Mouse (Mus musculus): ENCODE data around the gene Cisd2. TPM values are rescaled to one million over a fixed set of nuclear protein-coding genes. Genes with fewer than 3 reads are reported as not detected.

Gene Cisd2
- polyA plus RNA-seq (2016; fragmentation: Nextera tagmentation; extraction: Ambion mirVana): 87.4 and 94.2 TPM in 2 replicates

DNA sequence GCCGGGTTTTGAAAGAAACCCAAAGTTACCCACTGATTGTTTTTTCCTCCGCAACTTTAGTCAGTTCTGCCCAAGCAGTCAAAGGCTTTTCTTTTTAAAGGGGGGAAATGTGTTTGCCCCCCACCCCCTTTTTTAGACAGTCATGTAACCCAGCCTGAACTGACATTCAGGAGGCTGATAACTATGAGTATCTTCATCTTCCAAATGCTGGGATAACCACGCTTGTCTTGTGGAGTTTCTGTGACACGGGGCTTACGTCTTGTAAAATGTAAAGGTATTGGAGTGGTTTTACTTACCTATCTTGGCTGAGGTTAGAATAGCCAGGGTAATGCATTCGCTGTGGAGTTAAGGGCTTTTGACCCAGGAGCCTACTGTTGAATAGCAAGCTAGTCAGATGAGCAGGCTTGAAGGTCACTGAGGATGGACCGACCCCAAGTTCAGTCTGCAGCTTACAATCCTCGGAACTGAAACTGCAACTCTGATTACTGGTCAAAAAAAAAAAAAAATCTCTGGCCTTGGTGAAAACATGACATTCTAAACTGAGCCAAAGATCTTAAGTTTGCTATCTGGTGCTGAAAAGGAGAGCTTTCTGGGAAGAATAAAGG, at the start of gene Cisd2:
TSS of gene Cisd2 (minus strand) at position 318 of the 605 bp plus-strand sequence.
- peak within 1 kb of the TSS; percentile 98 for H3K27ac ChIP-seq (replicated peaks)
- peak within 1 kb of the TSS; percentile 76 for H3K4me3 ChIP-seq
- H3K9me3 ChIP-seq (replicated peaks): no peaks in the 10 kb centered on the region
- H3K27me3 ChIP-seq (ENCODE audit: low read depth, poor library complexity, severe bottlenecking): no peaks in the 10 kb centered on the region
- WGBS: 5% methylated on average over 8 of the region's 8 CpGs
- 0 out of 2 replicates have a peak, but pooled peaks cover 2% of the 10 kb centered on the region for H3K36me3 ChIP-seq
- H3K4me1 ChIP-seq: peaks cover 25% of the 10 kb centered on the region
- DNase-seq (ENCODE audit: low spot score): no peak

DNA sequence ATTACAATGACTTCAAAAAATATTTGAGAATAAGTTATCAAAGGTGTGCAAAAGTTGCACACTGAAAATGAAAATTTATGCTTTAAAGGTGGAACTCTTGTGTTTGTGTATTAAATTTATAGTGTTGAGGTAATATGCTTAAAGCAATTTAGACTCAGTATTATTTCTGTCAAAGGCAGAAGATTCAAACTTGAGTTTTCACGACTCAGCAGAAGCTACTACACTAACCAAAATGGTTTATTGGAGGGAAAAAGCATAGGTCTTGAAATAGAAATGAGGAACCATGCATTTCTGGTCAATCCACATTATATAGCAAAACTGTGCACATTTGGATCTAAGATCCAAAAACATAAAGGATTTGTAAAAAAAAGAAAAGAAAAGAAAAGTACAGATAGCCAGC, 47.1 kb upstream of the Cisd2 start:
- WGBS: 82% methylated on average over 1 of the region's 1 CpGs
- no peaks in the 10 kb centered on the region for H3K27me3 ChIP-seq (ENCODE audit: low read depth, poor library complexity, severe bottlenecking)
- H3K4me3 ChIP-seq: no peak overlapping the region
- H3K9me3 ChIP-seq (replicated peaks): no peaks in the 10 kb centered on the region
- H3K4me1 ChIP-seq: no peaks in the 10 kb centered on the region
- peaks cover 13% of the 10 kb centered on the region for H3K36me3 ChIP-seq
- DNase-seq (ENCODE audit: low spot score): no peak
- H3K27ac ChIP-seq (replicated peaks): no peak overlapping the region

DNA sequence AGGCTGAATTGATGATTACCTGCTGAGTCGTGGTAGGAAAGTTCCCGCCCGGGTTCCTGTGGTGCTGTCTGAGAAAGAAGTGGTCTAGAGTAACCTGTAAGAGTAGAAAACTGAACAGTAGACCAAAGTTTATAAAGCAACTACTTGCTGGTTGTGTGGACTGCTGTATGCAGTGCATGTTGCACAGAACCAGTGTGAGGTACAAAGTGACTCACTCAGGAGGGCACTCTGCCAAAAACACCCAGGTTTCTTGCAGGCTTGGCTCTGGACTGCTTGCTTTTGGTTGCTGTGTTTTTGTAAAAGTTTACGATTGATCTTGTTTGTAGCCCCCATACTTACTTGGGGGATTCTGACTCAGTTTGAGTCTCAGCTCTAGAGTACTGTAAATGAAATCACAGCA, 46.2 kb upstream of the Cisd2 start:
- Histone ChIP-seq H3K36me3 (peaks cover 19% of the 10 kb centered on the region), H3K9me3 (replicated peaks) (no peaks in the 10 kb centered on the region), H3K27me3 (ENCODE audit: low read depth, poor library complexity, severe bottlenecking) (no peaks in the 10 kb centered on the region), H3K27ac (replicated peaks) (no peak overlapping the region), H3K4me1 (no peaks in the 10 kb centered on the region), H3K4me3 (no peak overlapping the region)
- DNase-seq (ENCODE audit: low spot score): no peak
- WGBS: 54% methylated on average over 4 of the region's 4 CpGs

DNA sequence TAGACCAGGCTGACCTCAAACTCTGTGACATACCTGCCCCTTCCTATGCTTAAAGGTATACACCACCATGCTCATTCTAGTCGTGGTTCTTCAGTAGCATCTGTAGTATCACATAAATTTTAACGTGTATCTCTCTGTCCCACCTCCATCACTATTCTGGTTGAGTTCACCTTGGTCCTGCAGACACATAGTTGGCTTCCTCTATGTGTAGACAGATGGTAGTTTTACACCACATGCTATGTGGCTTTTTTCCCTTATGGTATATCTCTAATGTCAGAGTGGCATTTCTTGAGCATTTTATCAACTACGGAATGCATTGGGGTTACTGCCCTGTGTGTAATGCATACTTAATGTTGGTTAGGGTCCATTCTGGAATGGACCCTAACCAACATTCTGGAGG, 45.4 kb upstream of the Cisd2 start:
- H3K27me3 ChIP-seq (ENCODE audit: low read depth, poor library complexity, severe bottlenecking): no peaks in the 10 kb centered on the region
- H3K4me1 ChIP-seq: no peaks in the 10 kb centered on the region
- peaks cover 28% of the 10 kb centered on the region for H3K36me3 ChIP-seq
- no peak for DNase-seq (ENCODE audit: low spot score)
- 69% methylated on average over 3 of the region's 3 CpGs for WGBS
- no peak overlapping the region for H3K4me3 ChIP-seq
- H3K27ac ChIP-seq (replicated peaks): no peak overlapping the region
- no peaks in the 10 kb centered on the region for H3K9me3 ChIP-seq (replicated peaks)

DNA sequence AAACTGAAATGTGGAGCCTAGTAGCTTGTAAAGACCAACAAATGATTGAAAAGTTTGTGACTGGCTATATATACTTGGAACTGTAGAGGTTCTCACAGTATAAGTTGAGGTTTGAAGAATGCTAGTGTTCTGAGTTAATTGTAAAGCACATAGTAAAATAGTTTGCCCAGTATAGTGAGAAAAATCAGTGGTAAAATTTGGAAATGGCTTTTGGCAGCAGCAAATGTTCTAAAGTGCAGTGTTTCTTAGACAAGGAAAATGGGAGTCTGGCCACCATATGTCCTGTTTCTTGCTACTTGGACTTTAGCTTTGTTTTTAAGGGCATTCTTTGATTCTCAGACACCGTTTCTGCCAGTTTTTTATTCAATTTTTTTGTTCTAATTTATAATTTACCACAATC, 44.7 kb upstream of the Cisd2 start:
- 89% methylated on average over 1 of the region's 1 CpGs for WGBS
- Histone ChIP-seq H3K27me3 (ENCODE audit: low read depth, poor library complexity, severe bottlenecking) (no peaks in the 10 kb centered on the region), H3K27ac (replicated peaks) (no peak overlapping the region), H3K4me1 (no peaks in the 10 kb centered on the region), H3K36me3 (peaks cover 35% of the 10 kb centered on the region), H3K9me3 (replicated peaks) (no peaks in the 10 kb centered on the region), H3K4me3 (no peak overlapping the region)
- no peak for DNase-seq (ENCODE audit: low spot score)

DNA sequence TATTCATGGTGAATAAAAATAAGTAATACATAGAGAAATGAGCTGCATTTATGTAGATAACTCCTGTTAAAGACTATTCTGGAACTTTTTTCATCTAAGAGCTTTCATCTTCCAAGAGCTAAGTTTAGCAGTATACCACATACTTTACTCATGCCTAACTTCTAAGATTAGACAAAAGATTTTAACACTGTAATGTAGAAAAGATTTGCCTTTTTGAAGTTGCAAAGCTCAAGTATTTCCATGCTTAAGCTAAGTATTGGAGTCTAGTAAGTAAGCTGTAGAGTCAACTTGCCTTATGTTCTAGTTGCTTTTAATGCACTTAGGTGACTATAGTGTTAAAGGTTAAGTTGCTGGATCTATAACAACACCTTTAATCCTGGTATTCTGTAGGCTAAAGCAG, 35.3 kb upstream of the Cisd2 start:
- Histone ChIP-seq H3K36me3 (peaks cover 99% of the 10 kb centered on the region), H3K4me1 (no peaks in the 10 kb centered on the region), H3K27ac (replicated peaks) (no peak overlapping the region)

DNA sequence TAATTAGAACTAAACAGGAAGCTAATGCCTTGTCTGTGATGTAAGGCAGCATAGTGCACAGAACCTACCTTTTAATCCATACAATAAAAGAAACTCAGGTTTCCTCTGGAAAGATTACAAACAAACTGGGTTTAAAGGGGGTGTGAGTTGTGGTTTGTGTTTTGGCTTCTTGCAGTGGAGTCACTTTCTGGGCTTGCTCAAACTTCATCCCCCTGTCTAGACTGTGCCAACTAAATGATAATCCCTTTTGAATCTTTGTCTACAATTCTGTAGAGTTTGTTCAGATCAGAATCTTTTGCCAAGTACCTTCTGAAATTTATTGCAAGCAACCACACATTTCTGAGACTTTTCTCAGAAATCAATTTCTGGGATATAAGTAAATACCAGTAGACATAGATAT, 21.2 kb upstream of the Cisd2 start:
- no peak for DNase-seq (ENCODE audit: low spot score)
- H3K4me3 ChIP-seq: no peak overlapping the region
- H3K27me3 ChIP-seq (ENCODE audit: low read depth, poor library complexity, severe bottlenecking): no peaks in the 10 kb centered on the region

More for the DNA sequence above, 35.3 kb upstream of the Cisd2 start:
- no peak overlapping the region for H3K4me3 ChIP-seq
- H3K27me3 ChIP-seq (ENCODE audit: low read depth, poor library complexity, severe bottlenecking): no peaks in the 10 kb centered on the region
- no peak for DNase-seq (ENCODE audit: low spot score)
- H3K9me3 ChIP-seq (replicated peaks): no peaks in the 10 kb centered on the region

DNA sequence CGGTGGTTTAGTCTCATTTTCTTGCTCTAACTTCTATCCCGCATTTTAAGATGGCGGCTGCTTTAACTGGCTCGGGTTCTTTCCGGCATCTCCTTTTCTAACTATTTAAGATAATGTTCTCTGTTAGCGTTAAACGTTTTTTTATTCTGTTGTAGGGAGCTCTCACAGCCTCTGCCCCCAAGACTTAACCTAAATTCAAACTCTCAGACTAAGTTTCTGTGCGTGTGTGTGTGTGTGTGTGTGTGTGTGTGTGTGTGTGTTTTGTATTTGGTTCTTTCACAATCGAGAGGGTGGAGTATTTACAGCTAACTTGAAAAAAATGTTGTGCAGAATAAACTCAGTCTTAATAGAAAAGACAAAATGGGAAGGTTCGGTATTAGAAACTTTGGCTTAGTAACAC, 16.9 kb upstream of the Cisd2 start:
- H3K9me3 ChIP-seq (replicated peaks): no peaks in the 10 kb centered on the region
- no peak for DNase-seq (ENCODE audit: low spot score)
- H3K27ac ChIP-seq (replicated peaks): no peak overlapping the region
- H3K36me3 ChIP-seq: peaks cover 59% of the 10 kb centered on the region
- H3K27me3 ChIP-seq (ENCODE audit: low read depth, poor library complexity, severe bottlenecking): no peaks in the 10 kb centered on the region
- H3K4me1 ChIP-seq: peaks cover 39% of the 10 kb centered on the region
- 75% methylated on average over 10 of the region's 10 CpGs for WGBS
- H3K4me3 ChIP-seq: peak overlapping the region; percentile 91

More for the DNA sequence above, 21.2 kb upstream of the Cisd2 start:
- Histone ChIP-seq H3K36me3 (peaks cover 95% of the 10 kb centered on the region), H3K9me3 (replicated peaks) (no peaks in the 10 kb centered on the region), H3K4me1 (peaks cover 27% of the 10 kb centered on the region), H3K27ac (replicated peaks) (no peak overlapping the region)

DNA sequence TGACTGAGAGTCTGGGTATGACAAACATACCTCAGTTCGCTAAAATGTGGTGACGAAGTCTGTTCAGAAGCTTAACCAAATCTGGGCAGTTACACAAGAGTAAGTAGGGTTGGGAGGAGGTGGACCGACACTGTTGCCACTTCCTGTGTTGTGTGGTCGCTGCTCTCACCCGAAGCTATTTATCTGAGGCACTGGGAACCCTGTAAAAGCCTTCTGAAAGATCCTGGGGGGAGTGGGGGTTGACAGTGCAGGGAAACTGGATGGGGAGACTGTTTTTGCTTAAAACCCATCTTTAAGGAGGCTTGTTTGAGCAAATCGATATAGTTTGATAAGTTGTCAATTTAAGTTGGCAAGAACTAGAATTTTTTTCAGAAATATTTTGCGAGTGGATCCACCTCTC, 16.5 kb upstream of the Cisd2 start:
- Histone ChIP-seq H3K4me3 (peak overlapping the region; percentile 91), H3K27me3 (ENCODE audit: low read depth, poor library complexity, severe bottlenecking) (no peaks in the 10 kb centered on the region), H3K9me3 (replicated peaks) (no peaks in the 10 kb centered on the region), H3K36me3 (peaks cover 55% of the 10 kb centered on the region), H3K4me1 (peaks cover 39% of the 10 kb centered on the region), H3K27ac (replicated peaks) (peak overlapping the region; percentile 100; the same call in 1 of the 2 replicates)
- peak; percentile 15 for DNase-seq (ENCODE audit: low spot score)
- WGBS: 36% methylated on average over 7 of the region's 7 CpGs

DNA sequence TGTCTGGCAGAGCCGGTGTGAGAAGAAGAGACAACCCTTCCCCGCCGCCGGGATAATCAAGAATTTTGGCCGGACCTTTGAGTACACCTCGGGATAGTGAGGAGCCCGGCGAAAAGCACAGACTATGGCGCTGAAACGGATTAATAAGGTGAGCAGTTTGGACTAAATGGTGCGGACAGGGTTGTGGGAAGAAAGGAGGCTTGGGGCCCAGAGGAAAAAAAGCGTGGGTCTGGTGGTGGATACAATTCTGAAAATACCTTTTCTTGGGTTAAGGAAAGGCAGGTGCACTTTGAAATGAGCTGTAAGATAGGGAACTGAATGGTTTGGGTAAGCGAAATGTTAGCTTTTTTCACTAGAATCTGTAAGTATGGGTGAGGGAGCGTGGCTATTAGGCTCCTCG, 15.9 kb upstream of the Cisd2 start:
- no peak for DNase-seq (ENCODE audit: low spot score)
- peak overlapping the region; percentile 91 for H3K4me3 ChIP-seq
- peaks cover 49% of the 10 kb centered on the region for H3K36me3 ChIP-seq
- H3K27ac ChIP-seq (replicated peaks): peak overlapping the region; percentile 100
- no peaks in the 10 kb centered on the region for H3K27me3 ChIP-seq (ENCODE audit: low read depth, poor library complexity, severe bottlenecking)
- WGBS: 5% methylated on average over 15 of the region's 15 CpGs
- no peaks in the 10 kb centered on the region for H3K9me3 ChIP-seq (replicated peaks)
- peaks cover 39% of the 10 kb centered on the region for H3K4me1 ChIP-seq

DNA sequence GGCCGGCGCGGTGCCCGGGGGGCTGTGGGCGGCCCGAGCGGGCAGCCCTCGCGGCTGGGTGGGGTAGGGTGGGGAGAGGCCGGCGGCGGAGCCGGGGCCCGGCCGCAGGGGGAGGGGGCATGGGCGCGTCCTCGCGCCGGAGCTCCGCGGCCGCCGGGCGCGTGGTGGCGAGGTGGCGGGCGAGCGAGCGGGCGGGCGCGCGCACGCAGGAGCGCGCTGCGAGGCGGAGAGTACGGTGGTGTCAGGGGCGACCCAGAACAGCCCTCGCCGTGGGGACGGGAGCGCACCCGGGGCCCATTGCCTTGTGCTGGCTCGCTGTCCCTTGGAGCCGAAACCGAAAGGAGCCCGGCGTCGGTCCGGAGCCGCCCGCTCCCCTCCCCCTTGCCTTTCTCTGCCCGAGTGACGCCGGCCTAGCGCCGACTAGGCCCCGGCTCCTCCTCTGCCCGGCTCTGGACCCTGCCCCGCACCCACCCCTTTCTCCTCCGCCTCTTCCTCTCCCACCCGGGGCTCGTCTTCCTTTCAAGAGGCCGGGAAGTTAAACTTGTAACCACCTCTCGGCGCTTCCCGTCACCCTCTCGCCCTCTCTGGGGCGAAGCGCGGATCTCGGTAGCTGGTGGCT, 15.3 kb upstream of the Cisd2 start:
- peaks cover 43% of the 10 kb centered on the region for H3K36me3 ChIP-seq
- H3K4me3 ChIP-seq: peak overlapping the region; percentile 91
- H3K27me3 ChIP-seq (ENCODE audit: low read depth, poor library complexity, severe bottlenecking): no peaks in the 10 kb centered on the region
- 0% methylated on average over 57 of the region's 76 CpGs for WGBS
- H3K4me1 ChIP-seq: peaks cover 39% of the 10 kb centered on the region
- H3K27ac ChIP-seq (replicated peaks): peak overlapping the region; percentile 100
- peak; percentile 81 for DNase-seq (ENCODE audit: low spot score)
- no peaks in the 10 kb centered on the region for H3K9me3 ChIP-seq (replicated peaks)

DNA sequence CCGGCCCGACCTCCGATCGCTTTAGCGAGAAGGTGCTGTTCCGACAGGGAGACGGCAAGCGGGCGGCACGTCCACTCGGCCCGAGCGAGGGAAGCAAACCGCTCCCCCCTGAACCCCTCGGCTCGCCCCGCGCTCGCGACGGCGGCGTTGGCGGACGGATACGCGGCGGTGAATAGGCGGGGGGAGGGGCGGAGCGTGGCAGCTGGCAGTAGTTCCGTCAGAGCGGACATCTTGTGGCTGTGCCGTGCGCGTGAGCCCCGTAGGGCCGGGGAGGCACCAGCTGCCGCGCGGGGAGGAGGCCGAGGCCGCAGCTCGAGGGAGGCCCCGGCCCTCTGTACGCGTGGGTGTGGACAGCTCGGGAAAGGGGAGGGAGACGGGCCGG, 14.8 kb upstream of the Cisd2 start:
- under 1% methylated on average over 42 of the region's 50 CpGs for WGBS
- Histone ChIP-seq H3K27me3 (ENCODE audit: low read depth, poor library complexity, severe bottlenecking) (no peaks in the 10 kb centered on the region), H3K27ac (replicated peaks) (peak overlapping the region; percentile 100), H3K9me3 (replicated peaks) (no peaks in the 10 kb centered on the region), H3K4me1 (peaks cover 39% of the 10 kb centered on the region), H3K36me3 (peaks cover 38% of the 10 kb centered on the region), H3K4me3 (peak overlapping the region; percentile 91)
- peak; percentile 96 for DNase-seq (ENCODE audit: low spot score)

DNA sequence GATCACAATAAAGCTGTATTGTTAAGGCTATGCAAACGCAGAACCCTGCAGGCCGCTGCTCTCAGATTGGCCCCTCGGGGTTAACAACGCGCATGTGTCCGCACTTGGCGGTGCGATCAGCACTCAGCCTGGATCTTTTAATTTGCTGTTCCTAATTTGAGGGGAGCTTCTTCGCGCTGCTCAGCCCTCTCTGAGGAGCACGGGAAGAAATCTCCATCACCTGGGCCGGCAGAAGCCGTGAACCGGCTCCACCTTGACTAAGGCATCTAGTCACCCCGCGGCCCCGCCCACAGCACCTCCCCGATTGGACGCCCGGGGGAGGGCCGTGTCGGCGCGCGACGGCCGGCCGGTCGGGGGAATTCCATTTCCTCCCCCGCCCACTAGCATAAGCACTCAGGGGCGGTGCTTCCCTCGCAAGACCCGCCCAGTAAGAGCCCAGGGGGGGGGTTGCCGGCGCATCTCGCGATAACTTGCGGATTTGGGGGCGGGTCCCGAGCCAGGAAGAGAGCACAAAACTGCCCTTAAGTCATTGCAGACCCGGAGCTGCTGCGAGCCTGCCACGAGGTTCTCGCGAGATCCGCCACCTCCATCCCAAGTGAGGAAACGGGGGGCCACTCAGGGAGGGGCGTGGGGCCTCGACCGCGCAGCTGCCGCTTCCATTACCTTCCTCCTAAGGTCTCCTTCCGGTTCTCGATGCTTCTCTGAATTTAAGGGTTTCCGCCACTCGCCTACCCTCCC, 14.2 kb upstream of the Cisd2 start, which contains the start of gene Ube2d3:
TSS of gene Ube2d3 (plus strand) at position 392 of the 738 bp plus-strand sequence.
- H3K27me3 ChIP-seq (ENCODE audit: low read depth, poor library complexity, severe bottlenecking): no peaks in the 10 kb centered on the region
- DNase-seq (ENCODE audit: low spot score): peak; percentile 99
- peaks cover 33% of the 10 kb centered on the region for H3K4me1 ChIP-seq
- H3K9me3 ChIP-seq (replicated peaks): no peaks in the 10 kb centered on the region
- WGBS: under 1% methylated on average over 56 of the region's 56 CpGs
- H3K36me3 ChIP-seq: peaks cover 38% of the 10 kb centered on the region
- peak within 1 kb of the TSS; percentile 91 for H3K4me3 ChIP-seq
- H3K27ac ChIP-seq (replicated peaks): peak within 1 kb of the TSS; percentile 100

Data from midbrain, embryonic 10.5 days (tissue).